Mouse (Mus musculus): ENCODE measurements around the gene P2ry1. TPM values are rescaled to one million over a fixed set of nuclear protein-coding genes. Genes with fewer than 3 reads are reported as not detected.

The P2ry1 gene
- polyA plus RNA-seq, 1 experiment, result 1.4 TPM

DNA sequence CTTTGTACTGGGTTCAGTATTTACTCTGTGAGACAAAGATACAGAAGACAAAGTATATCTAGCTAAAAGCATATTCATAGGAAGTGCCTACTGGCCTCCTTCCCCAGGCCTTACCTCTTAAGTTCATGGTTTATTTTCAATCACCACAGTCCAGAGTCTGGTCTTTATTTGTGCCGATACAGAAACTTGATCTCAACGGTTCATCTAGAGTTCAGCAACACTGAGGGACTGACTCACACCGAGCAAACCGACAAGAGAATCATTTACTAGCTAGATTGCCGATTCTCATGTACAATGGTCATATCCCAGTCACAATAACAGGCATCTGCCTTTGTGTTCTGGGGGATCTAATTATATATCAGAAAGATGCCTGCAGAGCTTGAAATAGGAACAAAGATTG is 9.1 kb downstream of the P2ry1 start:
- Histone ChIP-seq H3K4me1 (ENCODE audit: control insufficient read depth, insufficient read depth, low read length) (no peaks in the 10 kb centered on the region), H3K36me3 (ENCODE audit: control insufficient read depth, insufficient read depth, low read length, poor library complexity, severe bottlenecking) (no peaks in the 10 kb centered on the region), H3K9ac (ENCODE audit: low read depth, poor library complexity, severe bottlenecking) (no peak overlapping the region), H3K4me3 (ENCODE audit: low read depth, low read length) (no peak overlapping the region), H3K9me3 (replicated peaks; ENCODE audit: control insufficient read depth, insufficient read depth, low read length, poor library complexity, severe bottlenecking) (no peaks in the 10 kb centered on the region), H3K27ac (ENCODE audit: insufficient read depth, low read length) (no peak overlapping the region), H3K27me3 (ENCODE audit: control insufficient read depth, insufficient read depth, low read length, poor library complexity, severe bottlenecking) (no peaks in the 10 kb centered on the region)
- no peak for TF ChIP-seq POLR2A (IDR thresholded peaks at IDR 0.05; ENCODE audit: insufficient read depth, low read length)
- TF ChIP-seq EP300 (IDR thresholded peaks at IDR 0.05; ENCODE audit: insufficient read depth, low read depth, low read length), result no peak
- TF ChIP-seq CTCF (IDR thresholded peaks at IDR 0.05; ENCODE audit: low read depth, low read length), result no peak

DNA sequence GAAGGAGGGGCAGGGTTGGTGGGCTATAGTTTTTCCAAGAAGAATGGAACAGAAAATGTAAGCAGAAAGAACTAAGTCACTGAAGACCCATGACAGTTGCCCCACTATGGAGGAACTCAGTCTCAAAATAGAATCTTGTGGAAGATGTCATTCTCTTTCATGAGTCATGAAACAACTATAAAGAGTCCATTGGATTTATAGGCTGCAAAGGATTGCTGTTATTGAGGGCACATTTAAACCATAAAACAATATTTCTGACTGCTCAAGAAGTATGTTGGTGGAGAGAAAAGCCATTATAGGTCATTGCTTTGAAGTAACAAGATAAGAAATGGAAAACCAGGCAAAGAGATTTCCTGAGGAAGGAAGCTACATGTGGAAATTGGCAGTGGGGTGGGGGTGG is 10.0 kb downstream of the P2ry1 start:
- no peaks in the 10 kb centered on the region for H3K9me3 ChIP-seq (replicated peaks; ENCODE audit: control insufficient read depth, insufficient read depth, low read length, poor library complexity, severe bottlenecking)
- no peaks in the 10 kb centered on the region for H3K36me3 ChIP-seq (ENCODE audit: control insufficient read depth, insufficient read depth, low read length, poor library complexity, severe bottlenecking)
- no peaks in the 10 kb centered on the region for H3K4me1 ChIP-seq (ENCODE audit: control insufficient read depth, insufficient read depth, low read length)
- no peak overlapping the region for H3K4me3 ChIP-seq (ENCODE audit: low read depth, low read length)
- no peaks in the 10 kb centered on the region for H3K27me3 ChIP-seq (ENCODE audit: control insufficient read depth, insufficient read depth, low read length, poor library complexity, severe bottlenecking)
- no peak for TF ChIP-seq POLR2A (IDR thresholded peaks at IDR 0.05; ENCODE audit: insufficient read depth, low read length)
- TF ChIP-seq CTCF (IDR thresholded peaks at IDR 0.05; ENCODE audit: low read depth, low read length), result no peak
- no peak overlapping the region for H3K27ac ChIP-seq (ENCODE audit: insufficient read depth, low read length)
- no peak overlapping the region for H3K9ac ChIP-seq (ENCODE audit: low read depth, poor library complexity, severe bottlenecking)

DNA sequence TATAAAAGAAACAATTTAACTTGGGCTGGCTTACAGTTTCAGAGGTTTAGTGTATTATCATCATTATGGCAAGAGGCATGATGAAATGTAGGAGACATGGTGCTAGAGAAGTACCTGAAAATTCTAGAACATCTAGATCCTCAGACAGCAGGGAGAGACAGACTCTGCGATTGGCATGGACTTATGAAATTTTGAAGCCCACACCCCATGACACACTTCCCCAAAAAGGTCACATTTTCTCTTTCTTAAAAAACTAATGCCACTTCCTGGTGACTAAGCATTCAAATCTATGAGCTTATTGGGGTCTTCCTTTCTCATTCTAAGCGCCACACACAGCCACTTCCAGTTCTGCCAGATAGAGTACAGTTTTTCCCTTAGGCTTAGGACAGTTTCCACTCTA is 14.1 kb downstream of the P2ry1 start:
- H3K4me3 ChIP-seq (ENCODE audit: low read depth, low read length), result no peak overlapping the region
- no peaks in the 10 kb centered on the region for H3K27me3 ChIP-seq (ENCODE audit: control insufficient read depth, insufficient read depth, low read length, poor library complexity, severe bottlenecking)
- H3K36me3 ChIP-seq (ENCODE audit: control insufficient read depth, insufficient read depth, low read length, poor library complexity, severe bottlenecking), result no peaks in the 10 kb centered on the region
- H3K9ac ChIP-seq (ENCODE audit: low read depth, poor library complexity, severe bottlenecking), result no peak overlapping the region
- no peak overlapping the region for H3K27ac ChIP-seq (ENCODE audit: insufficient read depth, low read length)
- TF ChIP-seq CTCF (IDR thresholded peaks at IDR 0.05; ENCODE audit: low read depth, low read length) (no peak), EP300 (IDR thresholded peaks at IDR 0.05; ENCODE audit: insufficient read depth, low read depth, low read length) (no peak), POLR2A (IDR thresholded peaks at IDR 0.05; ENCODE audit: insufficient read depth, low read length) (no peak)
- H3K9me3 ChIP-seq (replicated peaks; ENCODE audit: control insufficient read depth, insufficient read depth, low read length, poor library complexity, severe bottlenecking), result no peaks in the 10 kb centered on the region
- H3K4me1 ChIP-seq (ENCODE audit: control insufficient read depth, insufficient read depth, low read length), result no peaks in the 10 kb centered on the region

DNA sequence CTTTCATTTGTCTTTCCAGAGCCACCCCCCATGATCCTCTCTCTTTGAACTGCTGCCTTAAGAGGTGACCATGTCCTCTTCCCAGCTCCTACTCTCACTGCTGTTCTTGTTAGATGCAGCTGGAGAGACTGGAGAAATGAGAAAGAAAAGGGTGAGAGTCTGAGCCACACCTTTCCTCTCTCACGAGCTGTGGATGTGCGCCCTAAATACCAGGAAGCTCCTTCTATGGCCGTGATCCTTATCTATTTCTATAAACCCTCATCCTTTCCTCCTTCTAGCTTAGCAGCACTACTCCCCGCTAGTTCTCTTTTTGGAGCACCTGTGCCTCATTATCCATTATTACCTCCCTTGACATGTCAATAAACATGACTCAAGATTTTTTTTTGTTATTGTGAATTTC is 29.5 kb downstream of the P2ry1 start:
- no peaks in the 10 kb centered on the region for H3K27me3 ChIP-seq (ENCODE audit: control insufficient read depth, insufficient read depth, low read length, poor library complexity, severe bottlenecking)
- no peak overlapping the region for H3K4me3 ChIP-seq (ENCODE audit: low read depth, low read length)
- no peaks in the 10 kb centered on the region for H3K9me3 ChIP-seq (replicated peaks; ENCODE audit: control insufficient read depth, insufficient read depth, low read length, poor library complexity, severe bottlenecking)
- no peaks in the 10 kb centered on the region for H3K36me3 ChIP-seq (ENCODE audit: control insufficient read depth, insufficient read depth, low read length, poor library complexity, severe bottlenecking)
- TF ChIP-seq POLR2A (IDR thresholded peaks at IDR 0.05; ENCODE audit: insufficient read depth, low read length), result no peak
- no peak for TF ChIP-seq EP300 (IDR thresholded peaks at IDR 0.05; ENCODE audit: insufficient read depth, low read depth, low read length)
- no peaks in the 10 kb centered on the region for H3K4me1 ChIP-seq (ENCODE audit: control insufficient read depth, insufficient read depth, low read length)
- no peak overlapping the region for H3K27ac ChIP-seq (ENCODE audit: insufficient read depth, low read length)
- H3K9ac ChIP-seq (ENCODE audit: low read depth, poor library complexity, severe bottlenecking), result no peak overlapping the region

DNA sequence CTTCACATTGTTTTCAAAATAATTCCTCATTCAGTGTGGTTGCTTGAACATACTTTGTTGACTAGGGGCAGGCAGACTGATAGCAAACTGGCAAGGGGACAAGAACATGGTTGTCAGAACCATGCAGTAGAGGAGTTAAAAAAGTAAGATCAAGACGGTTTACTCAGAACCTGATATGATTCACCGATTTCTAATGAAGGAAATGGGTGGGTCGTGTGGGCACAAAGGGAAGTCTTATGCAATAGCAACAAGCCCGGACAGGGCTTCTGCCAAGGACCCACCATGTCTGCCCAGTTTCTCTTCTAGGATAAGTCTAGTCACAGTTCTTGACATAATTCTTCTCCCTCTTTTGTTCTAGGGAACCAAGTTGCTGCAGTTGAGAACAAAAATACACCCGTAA is 33.0 kb downstream of the P2ry1 start:
- H3K4me1 ChIP-seq (ENCODE audit: control insufficient read depth, insufficient read depth, low read length), result no peaks in the 10 kb centered on the region

DNA sequence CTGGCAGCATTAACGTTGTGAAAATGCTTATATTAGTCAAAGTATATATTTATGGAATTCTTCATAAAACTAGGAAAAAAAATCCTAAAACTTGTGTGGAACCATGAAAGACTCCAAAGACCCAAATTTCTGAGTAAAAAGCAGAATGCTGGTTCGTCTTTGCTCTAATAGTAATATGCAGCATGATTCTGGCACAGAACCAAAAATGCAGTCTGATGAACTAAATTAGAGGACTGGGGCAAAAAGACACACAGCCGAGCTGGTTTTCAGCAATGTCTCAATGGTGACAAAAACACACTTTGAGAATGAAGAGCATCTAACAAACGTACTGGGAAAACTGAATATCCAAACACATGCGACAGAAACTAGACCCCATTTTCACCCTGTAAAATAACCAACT is 37.3 kb downstream of the P2ry1 start:
- TF ChIP-seq CTCF (IDR thresholded peaks at IDR 0.05; ENCODE audit: low read depth, low read length) (no peak), POLR2A (IDR thresholded peaks at IDR 0.05; ENCODE audit: insufficient read depth, low read length) (no peak), EP300 (IDR thresholded peaks at IDR 0.05; ENCODE audit: insufficient read depth, low read depth, low read length) (no peak)
- Histone ChIP-seq H3K9me3 (replicated peaks; ENCODE audit: control insufficient read depth, insufficient read depth, low read length, poor library complexity, severe bottlenecking) (0 out of 2 replicates have a peak, but pooled peaks cover 2% of the 10 kb centered on the region), H3K4me3 (ENCODE audit: low read depth, low read length) (no peak overlapping the region), H3K27me3 (ENCODE audit: control insufficient read depth, insufficient read depth, low read length, poor library complexity, severe bottlenecking) (no peaks in the 10 kb centered on the region), H3K36me3 (ENCODE audit: control insufficient read depth, insufficient read depth, low read length, poor library complexity, severe bottlenecking) (no peaks in the 10 kb centered on the region), H3K9ac (ENCODE audit: low read depth, poor library complexity, severe bottlenecking) (no peak overlapping the region), H3K27ac (ENCODE audit: insufficient read depth, low read length) (no peak overlapping the region), H3K4me1 (ENCODE audit: control insufficient read depth, insufficient read depth, low read length) (no peaks in the 10 kb centered on the region)

More for the DNA sequence above, 33.0 kb downstream of the P2ry1 start:
- H3K27me3 ChIP-seq (ENCODE audit: control insufficient read depth, insufficient read depth, low read length, poor library complexity, severe bottlenecking), result no peaks in the 10 kb centered on the region
- no peak overlapping the region for H3K9ac ChIP-seq (ENCODE audit: low read depth, poor library complexity, severe bottlenecking)
- no peak overlapping the region for H3K27ac ChIP-seq (ENCODE audit: insufficient read depth, low read length)
- H3K9me3 ChIP-seq (replicated peaks; ENCODE audit: control insufficient read depth, insufficient read depth, low read length, poor library complexity, severe bottlenecking), result no peaks in the 10 kb centered on the region
- H3K36me3 ChIP-seq (ENCODE audit: control insufficient read depth, insufficient read depth, low read length, poor library complexity, severe bottlenecking), result no peaks in the 10 kb centered on the region
- TF ChIP-seq POLR2A (IDR thresholded peaks at IDR 0.05; ENCODE audit: insufficient read depth, low read length) (no peak), CTCF (IDR thresholded peaks at IDR 0.05; ENCODE audit: low read depth, low read length) (no peak), EP300 (IDR thresholded peaks at IDR 0.05; ENCODE audit: insufficient read depth, low read depth, low read length) (no peak)
- H3K4me3 ChIP-seq (ENCODE audit: low read depth, low read length), result no peak overlapping the region
